Mouse (Mus musculus): ENCODE results near the gene Ccsap. TPM values are rescaled to one million over a fixed set of nuclear protein-coding genes. Genes with fewer than 3 reads are reported as not detected.

Ccsap gene
- polyA plus RNA-seq, 1 experiment from 2014 or later = 2.2 TPM

- 64% methylated on average over 2 of the region's 2 CpGs for WGBS
- Histone ChIP-seq H3K27me3 (0 out of 2 replicates have a peak, but pooled peaks cover 3% of the 10 kb centered on the region), H3K36me3 (no peaks in the 10 kb centered on the region), H3K4me2 (no peak overlapping the region), H3K9ac (no peak overlapping the region), H3K4me3 (no peak overlapping the region), H3K27ac (no peak overlapping the region), H3K4me1 (replicated peaks) (no peaks in the 10 kb centered on the region), H3K9me3 (replicated peaks) (no peaks in the 10 kb centered on the region)
- no peak for ATAC-seq (replicated peaks; ENCODE audit: insufficient number of reproducible peaks, insufficient read depth, low FRiP score, low read depth)
These were observed 17.9 kb upstream of the Ccsap start for GRCm38 (mm10) chr8:123877865-123878264.

- peaks cover 6% of the 10 kb centered on the region for H3K4me1 ChIP-seq (replicated peaks)
- H3K27me3 ChIP-seq = 0 out of 2 replicates have a peak, but pooled peaks cover 3% of the 10 kb centered on the region
- no peak overlapping the region for H3K9ac ChIP-seq
- H3K4me2 ChIP-seq = no peak overlapping the region
- H3K36me3 ChIP-seq = no peaks in the 10 kb centered on the region
- no peak overlapping the region for H3K27ac ChIP-seq
- no peak overlapping the region for H3K4me3 ChIP-seq
- no peaks in the 10 kb centered on the region for H3K9me3 ChIP-seq (replicated peaks)
- 66% methylated on average over 11 of the region's 11 CpGs for WGBS
- ATAC-seq (replicated peaks; ENCODE audit: insufficient number of reproducible peaks, insufficient read depth, low FRiP score, low read depth) = no peak
These were observed 14.3 kb upstream of the Ccsap start for GRCm38 (mm10) chr8:123874324-123874723.

GRCm38 (mm10) chr8:123873364-123873763, 13.4 kb upstream of the Ccsap start:
- Histone ChIP-seq H3K36me3 (no peaks in the 10 kb centered on the region), H3K4me3 (no peak overlapping the region), H3K9ac (no peak overlapping the region), H3K27ac (no peak overlapping the region), H3K9me3 (replicated peaks) (no peaks in the 10 kb centered on the region), H3K27me3 (no peaks in the 10 kb centered on the region), H3K4me2 (no peak overlapping the region), H3K4me1 (replicated peaks) (peaks cover 6% of the 10 kb centered on the region)
- ATAC-seq (replicated peaks; ENCODE audit: insufficient number of reproducible peaks, insufficient read depth, low FRiP score, low read depth) = no peak
- 40% methylated on average over 6 of the region's 6 CpGs for WGBS

GRCm38 (mm10) chr8:123872048-123872447, 12.0 kb upstream of the Ccsap start:
- WGBS = 41% methylated on average over 9 of the region's 9 CpGs
- peak; percentile 18; the same call in 1 of the 2 replicates for ATAC-seq (replicated peaks; ENCODE audit: insufficient number of reproducible peaks, insufficient read depth, low FRiP score, low read depth)

GRCm38 (mm10) chr8:123866971-123867370, 7.0 kb upstream of the Ccsap start:
- peak; percentile 39; the same call in 1 of the 2 replicates for ATAC-seq (replicated peaks; ENCODE audit: insufficient number of reproducible peaks, insufficient read depth, low FRiP score, low read depth)
- H3K4me3 ChIP-seq = no peak overlapping the region
- H3K27me3 ChIP-seq = peaks cover 16% of the 10 kb centered on the region
- no peak overlapping the region for H3K27ac ChIP-seq
- WGBS = 28% methylated on average over 5 of the region's 5 CpGs
- no peak overlapping the region for H3K9ac ChIP-seq
- no peaks in the 10 kb centered on the region for H3K9me3 ChIP-seq (replicated peaks)
- H3K4me2 ChIP-seq = no peak overlapping the region
- H3K36me3 ChIP-seq = no peaks in the 10 kb centered on the region
- peaks cover 2% of the 10 kb centered on the region for H3K4me1 ChIP-seq (replicated peaks)

More at GRCm38 (mm10) chr8:123872048-123872447, 12.0 kb upstream of the Ccsap start:
- H3K27me3 ChIP-seq = no peaks in the 10 kb centered on the region
- H3K36me3 ChIP-seq = no peaks in the 10 kb centered on the region
- H3K9ac ChIP-seq = no peak overlapping the region
- no peak overlapping the region for H3K4me2 ChIP-seq
- no peak overlapping the region for H3K4me3 ChIP-seq
- peaks cover 6% of the 10 kb centered on the region for H3K4me1 ChIP-seq (replicated peaks)
- H3K9me3 ChIP-seq (replicated peaks) = no peaks in the 10 kb centered on the region
- no peak overlapping the region for H3K27ac ChIP-seq

GRCm38 (mm10) chr8:123865786-123866185, 5.8 kb upstream of the Ccsap start:
- no peak overlapping the region for H3K9ac ChIP-seq
- H3K27me3 ChIP-seq = peaks cover 19% of the 10 kb centered on the region
- no peak overlapping the region for H3K27ac ChIP-seq
- no peaks in the 10 kb centered on the region for H3K36me3 ChIP-seq
- ATAC-seq (replicated peaks; ENCODE audit: insufficient number of reproducible peaks, insufficient read depth, low FRiP score, low read depth) = no peak
- no peaks in the 10 kb centered on the region for H3K4me1 ChIP-seq (replicated peaks)
- no peak overlapping the region for H3K4me3 ChIP-seq
- no peak overlapping the region for H3K4me2 ChIP-seq
- H3K9me3 ChIP-seq (replicated peaks) = no peaks in the 10 kb centered on the region
- WGBS = 70% methylated on average over 7 of the region's 7 CpGs

- H3K27me3 ChIP-seq = peaks cover 19% of the 10 kb centered on the region
- no peak for ATAC-seq (replicated peaks; ENCODE audit: insufficient number of reproducible peaks, insufficient read depth, low FRiP score, low read depth)
- H3K9me3 ChIP-seq (replicated peaks) = no peaks in the 10 kb centered on the region
- H3K4me1 ChIP-seq (replicated peaks) = peaks cover 14% of the 10 kb centered on the region; the same call in 1 of the 2 replicates
- H3K27ac ChIP-seq = no peak overlapping the region
- WGBS = 68% methylated on average over 4 of the region's 4 CpGs
- no peak overlapping the region for H3K4me2 ChIP-seq
- no peak overlapping the region for H3K9ac ChIP-seq
- no peaks in the 10 kb centered on the region for H3K36me3 ChIP-seq
- H3K4me3 ChIP-seq = peak overlapping the region; percentile 94; the same call in 1 of the 2 replicates
These were observed 377 bp upstream of the Ccsap start for GRCm38 (mm10) chr8:123860386-123860785.

- peak overlapping the region; percentile 64 for H3K27ac ChIP-seq
- peak; percentile 97 for ATAC-seq (replicated peaks; ENCODE audit: insufficient number of reproducible peaks, insufficient read depth, low FRiP score, low read depth)
- peaks cover 14% of the 10 kb centered on the region; the same call in 1 of the 2 replicates for H3K4me1 ChIP-seq (replicated peaks)
- no peaks in the 10 kb centered on the region for H3K36me3 ChIP-seq
- WGBS = under 1% methylated on average over 65 of the region's 79 CpGs
- H3K4me2 ChIP-seq = peak overlapping the region; percentile 98
- peak overlapping the region; percentile 75 for H3K9ac ChIP-seq
- peak overlapping the region; percentile 94 for H3K4me3 ChIP-seq
- H3K27me3 ChIP-seq = peaks cover 17% of the 10 kb centered on the region
- H3K9me3 ChIP-seq (replicated peaks) = no peaks in the 10 kb centered on the region
These were observed 915 bp downstream of the Ccsap start for GRCm38 (mm10) chr8:123858941-123859647.

GRCm38 (mm10) chr8:123858574-123858940, 1.5 kb downstream of the Ccsap start:
- Histone ChIP-seq H3K4me2 (peak overlapping the region; percentile 98), H3K27ac (no peak overlapping the region), H3K9me3 (replicated peaks) (no peaks in the 10 kb centered on the region), H3K4me3 (peak overlapping the region; percentile 94), H3K4me1 (replicated peaks) (peaks cover 14% of the 10 kb centered on the region; the same call in 1 of the 2 replicates), H3K27me3 (peaks cover 13% of the 10 kb centered on the region), H3K36me3 (no peaks in the 10 kb centered on the region), H3K9ac (peak overlapping the region; percentile 75)
- no peak; the same call in 1 of the 2 replicates for ATAC-seq (replicated peaks; ENCODE audit: insufficient number of reproducible peaks, insufficient read depth, low FRiP score, low read depth)
- under 1% methylated on average over 17 of the region's 17 CpGs for WGBS

- peaks cover 6% of the 10 kb centered on the region; the same call in 1 of the 2 replicates for H3K27me3 ChIP-seq
- 70% methylated on average over 3 of the region's 3 CpGs for WGBS
These were observed 2.6 kb downstream of the Ccsap start for GRCm38 (mm10) chr8:123857361-123857760.

GRCm38 (mm10) chr8:123854733-123855475, 5.1 kb downstream of the Ccsap start:
- Histone ChIP-seq H3K4me2 (no peak overlapping the region), H3K4me1 (replicated peaks) (peaks cover 12% of the 10 kb centered on the region; the same call in 1 of the 2 replicates), H3K36me3 (no peaks in the 10 kb centered on the region), H3K9me3 (replicated peaks) (no peaks in the 10 kb centered on the region), H3K9ac (no peak overlapping the region), H3K27me3 (no peaks in the 10 kb centered on the region), H3K27ac (no peak overlapping the region), H3K4me3 (no peak overlapping the region)
- no peak for ATAC-seq (replicated peaks; ENCODE audit: insufficient number of reproducible peaks, insufficient read depth, low FRiP score, low read depth)
- 89% methylated on average over 9 of the region's 9 CpGs for WGBS

More at GRCm38 (mm10) chr8:123857361-123857760, 2.6 kb downstream of the Ccsap start:
- ATAC-seq (replicated peaks; ENCODE audit: insufficient number of reproducible peaks, insufficient read depth, low FRiP score, low read depth) = no peak
- H3K9ac ChIP-seq = no peak overlapping the region
- H3K9me3 ChIP-seq (replicated peaks) = no peaks in the 10 kb centered on the region
- H3K4me2 ChIP-seq = no peak overlapping the region
- no peak overlapping the region for H3K4me3 ChIP-seq
- no peaks in the 10 kb centered on the region for H3K36me3 ChIP-seq
- no peak overlapping the region for H3K27ac ChIP-seq
- H3K4me1 ChIP-seq (replicated peaks) = peaks cover 14% of the 10 kb centered on the region; the same call in 1 of the 2 replicates

Measured in heart, embryonic 15.5 days (tissue).